8 mouse cellular contexts compared by ENCODE assay signal in the genomic region with DNA sequence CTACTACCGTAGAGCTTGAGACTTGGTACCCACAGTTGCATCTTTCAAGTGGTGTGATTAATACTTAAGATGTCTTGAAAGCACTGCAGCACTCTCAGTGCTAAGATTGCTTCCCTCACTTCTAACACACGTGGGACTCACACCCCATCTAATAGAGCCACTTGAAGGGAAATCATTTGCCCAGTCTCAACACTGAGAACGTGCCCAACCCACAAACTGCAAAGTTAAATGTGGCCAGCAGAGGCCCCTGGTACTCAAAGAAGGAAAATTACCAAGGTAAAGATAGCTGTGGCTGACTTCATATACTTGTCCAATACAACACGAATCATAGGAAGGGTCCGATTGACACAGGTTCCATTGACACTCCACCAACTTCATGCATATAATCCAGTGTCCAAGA.
DNase-seq lines count a peak whose midpoint lies in the region.

No protein-coding gene starts in this region.

- peak; percentile 19 for DNase-seq in embryo, embryonic 10.5 days (ENCODE audit: low spot score)
- no peak for DNase-seq in embryo, embryonic 10 days (ENCODE audit: low spot score)
- peak; percentile 28 for DNase-seq in right cerebral cortex, adult 18-20 months
- no peak for DNase-seq in right cerebral cortex, postnatal 36 days (ENCODE audit: low spot score in 2 of 2)
- DNase-seq in frontal cortex, adult 2 months (ENCODE audit: extremely low spot score in 1 of 2, low spot score in 1 of 2): peak; percentile 2 to 43
- peak; percentile 8 for DNase-seq in right cerebral cortex, postnatal 14 days
- DNase-seq in natural killer cell, adult 2 months (ENCODE audit: low spot score in 2 of 2): no peak
- DNase-seq in heart, adult 9 months (ENCODE audit: low spot score in 2 of 2): no peak

Comparison
In these comparisons a context has a peak if more than half of its experiments do, and no peak if none do; other contexts are left out.
1. DNase-seq: peak in embryo, embryonic 10.5 days (single experiment), right cerebral cortex, adult 18-20 months (single experiment), frontal cortex, adult 2 months (2 of 2) and right cerebral cortex, postnatal 14 days (single experiment); none in embryo, embryonic 10 days (single experiment), right cerebral cortex, postnatal 36 days (0 of 2), natural killer cell, adult 2 months (0 of 2) and heart, adult 9 months (0 of 2).